Mouse (Mus musculus): ENCODE measurements at regions not wholly inside any gene's neighbourhood (a gene's known extent, or its start where the extent isn't known, plus 50 kb on each side); places are given as distances from the start of the nearest gene placed in this dataset.

GRCm38 (mm10) chr4:9010381-9011128, 771.7 kb upstream of the Car8 start:
- DNase-seq (ENCODE audit: low spot score in 2 of 2): peak in 1 of 2 experiments; percentile 38

GRCm38 (mm10) chr4:9009656-9010055, 770.8 kb upstream of the Car8 start:
- DNase-seq (ENCODE audit: low spot score in 2 of 2): no peak

GRCm38 (mm10) chr4:9005938-9006626, 767.2 kb upstream of the Car8 start:
- no peak for DNase-seq (ENCODE audit: low spot score in 2 of 2)

- DNase-seq (ENCODE audit: low spot score in 2 of 2): no peak
Measured at GRCm38 (mm10) chr4:9003891-9004290, 765.0 kb upstream of the Car8 start.

GRCm38 (mm10) chr4:9002380-9002779, 763.5 kb upstream of the Car8 start:
- no peak for DNase-seq (ENCODE audit: low spot score in 2 of 2)

GRCm38 (mm10) chr4:8998606-8999005, 759.8 kb upstream of the Car8 start:
- DNase-seq (ENCODE audit: low spot score in 2 of 2): no peak

GRCm38 (mm10) chr4:8992171-8992570, 753.3 kb upstream of the Car8 start:
- no peak for DNase-seq (ENCODE audit: low spot score in 2 of 2)

GRCm38 (mm10) chr4:8990551-8990950, 751.7 kb upstream of the Car8 start:
- no peak for DNase-seq (ENCODE audit: low spot score in 2 of 2)

- DNase-seq (ENCODE audit: low spot score in 2 of 2): no peak
Measured at GRCm38 (mm10) chr4:8989614-8990013, 750.8 kb upstream of the Car8 start.

GRCm38 (mm10) chr4:8989110-8989509, 750.3 kb upstream of the Car8 start:
- no peak for DNase-seq (ENCODE audit: low spot score in 2 of 2)

GRCm38 (mm10) chr4:8988345-8988733, 749.5 kb upstream of the Car8 start:
- DNase-seq (ENCODE audit: low spot score in 2 of 2): no peak

- no peak for DNase-seq (ENCODE audit: low spot score in 2 of 2)
Measured at GRCm38 (mm10) chr4:8987544-8988344, 748.9 kb upstream of the Car8 start.

GRCm38 (mm10) chr4:8986394-8987091, 747.7 kb upstream of the Car8 start:
- no peak for DNase-seq (ENCODE audit: low spot score in 2 of 2)

GRCm38 (mm10) chr4:8984059-8984606, 745.3 kb upstream of the Car8 start:
- DNase-seq (ENCODE audit: low spot score in 2 of 2): no peak

- DNase-seq (ENCODE audit: low spot score in 2 of 2): no peak
Measured at GRCm38 (mm10) chr4:8978949-8979348, 740.1 kb upstream of the Car8 start.

GRCm38 (mm10) chr4:8969951-8970455, 731.2 kb upstream of the Car8 start:
- no peak for DNase-seq (ENCODE audit: low spot score in 2 of 2)

- no peak for DNase-seq (ENCODE audit: low spot score in 2 of 2)
Measured at GRCm38 (mm10) chr4:8968741-8969140, 729.9 kb upstream of the Car8 start.

- no peak for DNase-seq (ENCODE audit: low spot score in 2 of 2)
Measured at GRCm38 (mm10) chr4:8967986-8968385, 729.1 kb upstream of the Car8 start.

GRCm38 (mm10) chr4:8965563-8965962, 726.7 kb upstream of the Car8 start:
- DNase-seq (ENCODE audit: low spot score in 2 of 2): no peak

- DNase-seq (ENCODE audit: low spot score in 2 of 2): no peak
Measured at GRCm38 (mm10) chr4:8962959-8963572, 724.2 kb upstream of the Car8 start.
